Mouse (Mus musculus) limb, embryonic 11.5 days (tissue): ENCODE results near the gene Psmb7. TPM values are rescaled to one million over a fixed set of nuclear protein-coding genes. Genes with fewer than 3 reads are reported as not detected.
A peak's percentile ranks its signal among the peaks of the same experiment; 100 is the strongest.

Experiments used
- ATAC-seq: fragments of 200-750 bp; cut with Nextera tagmentation; 2 replicates; pipeline ENCODE4 v1.8.0; 2017; ENCODE audit warnings: low read depth; ENCODE audit not compliant: insufficient number of reproducible peaks, low FRiP score, low TSS enrichment
- DNase-seq: peaks from one replicate; pipeline ENCODE4 v3.0.0-alpha.2; 2015; ENCODE audit warnings: low spot score
- H3K27ac ChIP-seq: fragments of 300-500 bp; sonication (generic); replicated peaks from 2 replicates; pipeline ENCODE4 v1.5.1; 2014; ENCODE audit warnings: low read depth, mild to moderate bottlenecking, low read length
- H3K27me3 ChIP-seq: fragments of 300-500 bp; sonication (generic); 2 replicates; pipeline ENCODE4 v1.6.1; 2014; ENCODE audit warnings: mild to moderate bottlenecking, low read length, mixed read lengths; ENCODE audit not compliant: control insufficient read depth, insufficient read depth
- H3K36me3 ChIP-seq: fragments of 300-500 bp; sonication (generic); 2 replicates; pipeline ENCODE4 v1.6.1; 2014; ENCODE audit warnings: mild to moderate bottlenecking, low read length, moderate library complexity, mixed read lengths; ENCODE audit not compliant: control insufficient read depth, insufficient read depth
- H3K4me1 ChIP-seq: fragments of 300-500 bp; sonication (generic); 2 replicates; pipeline ENCODE4 v1.6.1; 2014; ENCODE audit warnings: low read length, mixed read lengths; ENCODE audit not compliant: control insufficient read depth, insufficient read depth
- H3K4me2 ChIP-seq: fragments of 300-500 bp; sonication (generic); 2 replicates; pipeline ENCODE4 v1.6.1; 2014; ENCODE audit warnings: low read depth, mild to moderate bottlenecking, moderate library complexity; ENCODE audit not compliant: severe bottlenecking
- H3K4me3 ChIP-seq: fragments of 300-500 bp; sonication (generic); 2 replicates; pipeline ENCODE4 v1.5.1; 2014; ENCODE audit warnings: low read depth, low read length
- H3K9ac ChIP-seq: fragments of 300-500 bp; sonication (generic); 2 replicates; pipeline ENCODE4 v1.6.1; 2014; ENCODE audit warnings: mild to moderate bottlenecking, low read length
- H3K9me3 ChIP-seq: fragments of 300-500 bp; sonication (generic); 2 replicates; pipeline ENCODE4 v1.6.1; 2016; ENCODE audit warnings: low read length; ENCODE audit not compliant: control insufficient read depth
- WGBS: fragments of 180-500 bp; shearing (Covaris S2); extraction: QIAGEN DNeasy Blood & Tissue Kit; methylation state at CpG from one replicate; pipeline ENCODE4 v1.1.7; 2014; 5-methylcytosine and 5-hydroxymethylcytosine counted together
- polyA plus RNA-seq: library from polyadenylated mRNA; unstranded; fragments of >200 nt; fragmentation: Nextera tagmentation; extraction: Ambion mirVana; gene quantifications from 2 replicates; pipeline ENCODE4 v1.2.1, GENCODE M21; 2014

Psmb7 gene
- polyA plus RNA-seq, 1 experiment from 2014 or later: 366 TPM

GRCm38 (mm10) chr2:38554226-38554995 is 89.5 kb downstream of the Psmb7 start:
- ATAC-seq (no peak), DNase-seq (no peak)
- WGBS: 78% methylated on average over 19 of the region's 19 CpGs
- H3K9ac ChIP-seq: no peak overlapping the region
- H3K36me3 ChIP-seq: no peaks in the 10 kb centered on the region; the same call in 1 of the 2 replicates
- no peak overlapping the region for H3K27ac ChIP-seq
- H3K9me3 ChIP-seq: no peaks in the 10 kb centered on the region
- H3K4me3 ChIP-seq: no peak overlapping the region
- no peaks in the 10 kb centered on the region for H3K27me3 ChIP-seq
- H3K4me2 ChIP-seq: no peak overlapping the region
- no peaks in the 10 kb centered on the region for H3K4me1 ChIP-seq

- ATAC-seq: no peak
- no peak for DNase-seq
- Histone ChIP-seq H3K4me3 (no peak overlapping the region), H3K4me2 (no peak overlapping the region), H3K27ac (no peak overlapping the region), H3K4me1 (no peaks in the 10 kb centered on the region), H3K9me3 (no peaks in the 10 kb centered on the region), H3K27me3 (no peaks in the 10 kb centered on the region), H3K36me3 (no peaks in the 10 kb centered on the region), H3K9ac (no peak overlapping the region)
- 74% methylated on average over 15 of the region's 15 CpGs for WGBS
Measured at GRCm38 (mm10) chr2:38552004-38552443, 91.9 kb downstream of the Psmb7 start.

- Histone ChIP-seq H3K36me3 (no peaks in the 10 kb centered on the region), H3K4me1 (peaks cover 10% of the 10 kb centered on the region), H3K9ac (no peak overlapping the region), H3K27ac (no peak overlapping the region), H3K4me3 (no peak overlapping the region), H3K27me3 (no peaks in the 10 kb centered on the region), H3K9me3 (no peaks in the 10 kb centered on the region), H3K4me2 (no peak overlapping the region)
- WGBS: 70% methylated on average over 11 of the region's 11 CpGs
- ATAC-seq (no peak), DNase-seq (no peak)
Measured at GRCm38 (mm10) chr2:38547793-38548517, 95.9 kb downstream of the Psmb7 start.

- Histone ChIP-seq H3K4me2 (no peak overlapping the region), H3K9me3 (no peaks in the 10 kb centered on the region), H3K4me3 (no peak overlapping the region), H3K4me1 (peaks cover 10% of the 10 kb centered on the region), H3K36me3 (no peaks in the 10 kb centered on the region), H3K9ac (no peak overlapping the region), H3K27ac (no peak overlapping the region), H3K27me3 (no peaks in the 10 kb centered on the region)
- DNase-seq: no peak
- ATAC-seq: no peak
- 84% methylated on average over 5 of the region's 5 CpGs for WGBS
Measured at GRCm38 (mm10) chr2:38546748-38547147, 97.1 kb downstream of the Psmb7 start.

GRCm38 (mm10) chr2:38546222-38546621 is 97.7 kb downstream of the Psmb7 start:
- Histone ChIP-seq H3K4me2 (no peak overlapping the region), H3K4me1 (peaks cover 10% of the 10 kb centered on the region), H3K27me3 (no peaks in the 10 kb centered on the region), H3K36me3 (no peaks in the 10 kb centered on the region), H3K9me3 (no peaks in the 10 kb centered on the region), H3K27ac (no peak overlapping the region), H3K4me3 (no peak overlapping the region), H3K9ac (no peak overlapping the region)
- DNase-seq (peak; percentile 37), ATAC-seq (no peak)
- WGBS: 21% methylated on average over 6 of the region's 6 CpGs

GRCm38 (mm10) chr2:38545706-38546105 is 98.2 kb downstream of the Psmb7 start:
- H3K4me1 ChIP-seq: peaks cover 10% of the 10 kb centered on the region
- ATAC-seq (no peak), DNase-seq (no peak)
- H3K4me3 ChIP-seq: no peak overlapping the region
- H3K4me2 ChIP-seq: no peak overlapping the region
- H3K9me3 ChIP-seq: no peaks in the 10 kb centered on the region
- H3K36me3 ChIP-seq: no peaks in the 10 kb centered on the region
- H3K9ac ChIP-seq: no peak overlapping the region
- no peak overlapping the region for H3K27ac ChIP-seq
- H3K27me3 ChIP-seq: no peaks in the 10 kb centered on the region

- WGBS: 86% methylated on average over 6 of the region's 6 CpGs
- ATAC-seq: no peak
Measured at GRCm38 (mm10) chr2:38544982-38545381, 98.9 kb downstream of the Psmb7 start.

GRCm38 (mm10) chr2:38544341-38544740 is 99.5 kb downstream of the Psmb7 start:
- Histone ChIP-seq H3K4me3 (no peak overlapping the region), H3K9ac (no peak overlapping the region), H3K27ac (no peak overlapping the region), H3K4me1 (peaks cover 10% of the 10 kb centered on the region), H3K4me2 (no peak overlapping the region), H3K36me3 (no peaks in the 10 kb centered on the region), H3K27me3 (no peaks in the 10 kb centered on the region), H3K9me3 (no peaks in the 10 kb centered on the region)
- ATAC-seq (no peak), DNase-seq (no peak)

More at GRCm38 (mm10) chr2:38544982-38545381, 98.9 kb downstream of the Psmb7 start:
- Histone ChIP-seq H3K9ac (no peak overlapping the region), H3K4me2 (no peak overlapping the region), H3K4me3 (no peak overlapping the region), H3K27ac (no peak overlapping the region), H3K27me3 (no peaks in the 10 kb centered on the region), H3K9me3 (no peaks in the 10 kb centered on the region), H3K4me1 (peaks cover 10% of the 10 kb centered on the region), H3K36me3 (no peaks in the 10 kb centered on the region)
- DNase-seq: no peak
